Mouse (Mus musculus): Measurements from ENCODE around the gene Cltb.
A peak's percentile ranks its signal among the peaks of the same experiment; 100 is the strongest.
"Not testable (repeated sequence)": the region's sequence is repeated elsewhere in the genome, so short reads cannot be mapped to it uniquely, and the experiment has no call there.

Gene Cltb

DNA sequence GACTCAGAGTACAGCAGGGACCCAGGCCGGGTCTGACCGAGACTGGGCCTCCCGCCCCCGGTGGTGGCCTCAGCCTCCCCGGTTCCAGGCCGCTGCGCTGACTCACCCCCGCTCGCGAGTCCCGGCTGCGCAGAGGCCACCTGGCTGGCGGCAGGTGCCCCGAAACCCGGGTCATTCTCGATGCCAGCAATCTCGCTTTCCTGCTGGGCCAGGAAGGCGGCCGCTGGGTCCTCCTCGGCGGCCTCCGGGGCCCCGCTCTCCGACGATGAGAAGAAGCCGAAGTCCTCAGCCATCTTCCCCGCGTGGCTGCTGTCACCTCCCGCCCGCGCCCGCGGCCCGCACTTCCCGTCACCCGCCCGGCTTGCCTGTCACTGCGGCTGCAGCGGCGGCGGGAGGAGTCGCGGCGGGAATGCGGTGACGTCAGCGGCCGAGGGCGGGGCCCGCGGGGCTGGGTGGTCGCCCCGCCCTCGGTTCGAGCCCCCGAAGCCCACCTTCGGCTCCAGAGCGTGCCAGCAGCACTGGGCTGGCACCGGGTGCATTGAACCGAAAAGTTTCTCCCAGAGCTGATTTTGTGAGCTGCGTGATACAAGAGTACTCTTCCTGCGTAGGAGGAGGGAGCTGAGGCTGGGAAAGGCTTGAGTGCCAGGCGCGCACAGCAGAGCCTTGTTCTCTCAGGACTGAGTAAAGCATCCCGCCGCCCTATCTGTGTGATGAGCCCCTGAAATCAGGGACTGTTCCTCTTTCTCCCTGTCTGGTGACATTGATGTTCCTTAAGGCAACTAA is at the start of gene Cltb:
TSS of gene Cltb (minus strand) at position 373 of the 783 bp plus-strand sequence.
- DNase-seq (ENCODE audit: low read depth, low spot score), result no peak

GRCm38 (mm10) chr13:54660877-54661276 is 49.7 kb upstream of the Cltb start:
- DNase-seq (ENCODE audit: low read depth, low spot score), result no peak

- DNase-seq (ENCODE audit: low read depth, low spot score), result no peak
These were observed 39.3 kb upstream of the Cltb start for GRCm38 (mm10) chr13:54650461-54650860.

GRCm38 (mm10) chr13:54635011-54635410 is 23.9 kb upstream of the Cltb start:
- DNase-seq (ENCODE audit: low read depth, low spot score), result no peak

DNA sequence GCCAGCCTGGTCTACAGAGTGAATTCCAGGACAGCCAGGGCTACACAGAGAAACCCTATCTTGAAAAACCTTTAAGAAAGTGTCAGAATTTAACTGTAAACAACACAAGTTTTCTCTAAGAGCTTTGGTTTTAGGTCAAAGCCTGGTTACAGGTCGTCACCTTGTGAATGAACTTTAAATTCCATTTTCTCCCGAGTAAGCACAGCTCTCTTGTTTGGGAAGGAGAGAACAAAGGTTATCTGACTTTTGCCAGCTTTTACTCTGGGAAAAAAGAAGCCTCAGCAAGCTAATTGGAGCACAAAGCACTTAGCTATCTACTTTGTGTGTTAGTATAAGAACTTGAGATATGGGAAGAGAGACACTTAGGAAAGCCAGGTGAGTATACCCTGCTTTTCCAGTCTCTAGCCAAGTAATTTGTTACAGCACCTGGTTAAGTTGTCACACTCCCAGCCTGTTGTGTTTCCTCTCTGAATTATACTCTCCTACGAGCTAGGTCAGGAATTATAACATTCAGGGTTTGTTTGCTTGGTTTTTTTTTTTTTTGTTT is 21.7 kb upstream of the Cltb start:
- DNase-seq (ENCODE audit: low read depth, low spot score), result no peak

- no peak for DNase-seq (ENCODE audit: low read depth, low spot score)
These were observed 18.0 kb upstream of the Cltb start for GRCm38 (mm10) chr13:54629128-54629527.

DNA sequence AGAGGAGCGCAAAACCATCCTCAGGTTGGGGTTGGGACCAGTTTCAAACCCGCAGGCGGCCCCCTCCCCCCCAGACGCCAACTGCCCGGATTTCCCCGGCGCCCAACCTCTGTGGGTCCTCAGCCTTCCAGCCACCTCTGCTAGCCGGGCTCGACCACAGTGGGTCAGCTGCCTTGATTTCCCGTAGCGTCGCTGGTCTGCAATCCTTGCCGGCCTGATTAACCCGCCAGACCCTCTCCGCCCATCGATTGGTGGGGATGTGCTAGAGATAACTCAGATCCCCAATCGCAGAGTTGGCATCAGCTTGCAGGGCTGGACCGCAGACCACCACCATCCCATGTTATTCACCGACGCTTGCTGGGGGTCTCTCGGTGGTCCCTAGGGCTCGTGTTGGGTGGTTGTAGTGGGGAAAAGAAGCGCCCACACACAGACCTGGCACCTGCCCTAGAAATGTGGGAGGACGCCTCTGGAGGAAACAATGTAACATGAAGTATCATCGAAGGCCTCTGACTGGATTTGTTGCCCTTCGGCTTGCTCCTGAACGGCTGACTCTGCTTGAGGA is 10.9 kb upstream of the Cltb start:
- DNase-seq (ENCODE audit: low read depth, low spot score), result no peak

GRCm38 (mm10) chr13:54621155-54621932 is 10.2 kb upstream of the Cltb start, which contains the start of gene Faf2:
Faf2 (plus strand) TSS chr13:54621784.
- peak; percentile 89 for DNase-seq (ENCODE audit: low read depth, low spot score)

GRCm38 (mm10) chr13:54616998-54617397 is 5.9 kb upstream of the Cltb start:
- no peak for DNase-seq (ENCODE audit: low read depth, low spot score)

GRCm38 (mm10) chr13:54616307-54616706 is 5.2 kb upstream of the Cltb start:
- no peak for DNase-seq (ENCODE audit: low read depth, low spot score)

DNA sequence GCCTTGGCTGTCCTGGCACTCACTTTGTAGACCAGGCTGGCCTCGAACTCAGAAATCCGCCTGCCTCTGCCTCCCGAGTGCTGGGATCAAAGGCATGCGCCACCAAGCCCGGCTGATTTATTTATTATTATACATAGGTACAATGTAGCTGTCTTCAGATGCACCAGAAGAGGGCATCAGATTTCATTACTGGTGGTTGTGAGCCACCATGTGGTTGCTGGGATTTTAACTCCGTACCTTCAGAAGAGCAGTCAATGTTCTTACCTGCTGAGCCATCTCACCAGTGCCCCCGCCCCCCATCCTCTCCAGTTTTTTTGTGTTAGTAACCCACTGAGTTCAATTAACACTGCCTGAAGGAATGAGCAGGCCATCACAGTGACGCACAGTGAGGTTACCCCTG is 2.0 kb upstream of the Cltb start:
- DNase-seq (ENCODE audit: low read depth, low spot score), result not testable (repeated sequence)

DNA sequence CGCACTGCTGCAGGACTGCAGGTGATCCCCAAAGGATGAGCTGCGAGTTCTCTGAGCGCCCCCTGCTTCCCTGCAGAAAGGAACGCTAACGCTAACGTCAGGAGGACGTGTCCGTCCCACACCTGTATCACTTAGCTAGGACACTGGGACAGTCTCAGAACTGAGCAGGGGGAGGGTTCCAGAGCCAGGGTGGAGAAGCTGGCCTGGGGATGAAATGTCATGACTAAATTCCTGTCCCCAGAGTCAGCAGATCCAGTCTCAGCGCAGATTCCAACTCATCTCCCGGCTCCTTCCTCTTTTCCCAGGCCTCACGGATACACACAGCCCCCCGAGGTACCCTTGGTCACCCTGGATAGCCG is 552 bp downstream of the Cltb start:
- DNase-seq (ENCODE audit: low read depth, low spot score), result no peak

DNA sequence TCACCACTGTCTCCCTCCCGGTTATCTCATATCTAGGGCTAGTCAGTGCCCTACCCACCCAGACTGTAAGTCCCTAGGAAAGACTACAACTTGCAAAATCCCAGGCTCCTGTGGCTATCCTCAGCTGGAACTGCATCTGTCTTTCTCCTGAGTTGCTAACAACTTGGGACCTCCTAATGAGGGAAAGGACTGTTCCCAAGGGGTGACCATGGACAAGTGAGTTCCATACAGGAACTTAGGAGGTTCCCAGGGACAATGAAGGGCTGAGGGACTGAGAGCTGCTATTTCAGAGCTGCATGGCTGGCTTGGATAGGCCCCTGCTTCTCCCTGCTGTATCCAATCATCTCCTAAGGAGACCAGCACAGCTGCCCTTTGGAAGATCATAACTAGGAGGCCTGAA is 1.8 kb downstream of the Cltb start:
- no peak for DNase-seq (ENCODE audit: low read depth, low spot score)

DNA sequence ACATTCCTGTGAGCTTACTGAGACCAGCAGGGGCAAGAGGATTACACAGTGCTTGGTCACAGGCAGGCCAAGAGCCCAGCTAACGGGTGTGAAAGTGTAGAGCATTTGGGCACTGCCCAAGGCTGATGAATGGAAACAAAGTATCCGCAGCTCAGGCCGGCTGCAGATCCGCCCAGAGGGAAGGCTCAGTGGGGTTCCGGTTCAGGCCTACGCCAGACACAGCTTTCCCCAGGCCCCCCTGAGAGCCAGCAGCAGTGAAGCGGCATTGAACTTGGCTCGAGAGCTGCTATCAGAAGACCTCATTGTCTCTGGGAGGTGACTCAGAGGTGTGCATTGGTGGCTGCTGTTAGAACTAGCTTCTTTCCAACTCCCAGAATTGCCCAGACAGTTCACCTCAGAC is 2.5 kb downstream of the Cltb start:
- no peak for DNase-seq (ENCODE audit: low read depth, low spot score)

- DNase-seq (ENCODE audit: low read depth, low spot score), result no peak
These were observed 3.1 kb downstream of the Cltb start for GRCm38 (mm10) chr13:54608002-54608401.

DNA sequence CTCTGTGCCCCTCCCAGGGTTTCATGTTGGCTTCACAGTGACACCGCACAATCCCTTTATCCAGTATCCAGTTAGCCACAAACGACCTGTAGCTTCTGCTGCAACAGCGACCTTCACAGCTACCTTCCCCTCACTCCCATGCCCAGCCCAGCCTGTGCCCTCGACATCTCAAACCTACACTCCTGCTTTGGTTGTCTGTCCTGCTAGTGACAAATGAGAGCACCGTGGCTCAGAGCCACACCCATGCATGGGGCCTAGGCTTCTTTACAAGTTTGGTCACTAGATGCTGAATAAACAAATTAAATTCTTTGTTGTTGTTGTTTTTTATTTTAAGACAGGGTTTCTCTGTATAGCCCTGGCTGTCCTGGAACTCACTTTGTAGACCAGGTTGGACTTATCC is 3.9 kb downstream of the Cltb start:
- DNase-seq (ENCODE audit: low read depth, low spot score), result no peak

GRCm38 (mm10) chr13:54605426-54605825 is 5.7 kb downstream of the Cltb start:
- no peak for DNase-seq (ENCODE audit: low read depth, low spot score)

DNA sequence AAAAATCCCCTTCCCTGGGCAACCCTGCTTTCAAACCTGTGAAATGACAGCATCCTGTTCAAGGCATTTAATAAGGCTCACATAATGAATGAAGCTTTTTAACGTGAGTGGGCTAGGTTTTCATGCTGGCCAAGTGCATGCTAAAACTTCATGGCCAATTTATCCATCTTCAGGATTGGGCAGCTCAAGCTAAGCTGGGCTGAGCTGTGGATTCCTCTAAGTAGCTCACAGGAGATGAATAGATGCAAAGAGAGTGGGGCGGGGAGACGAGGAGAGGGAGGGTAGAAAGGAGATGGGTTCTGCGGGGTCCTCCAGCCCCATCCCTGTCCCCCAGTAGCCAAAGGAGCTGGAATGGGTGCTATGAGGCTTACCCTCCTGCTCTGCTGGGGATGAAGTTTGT is 6.9 kb downstream of the Cltb start:
- DNase-seq (ENCODE audit: low read depth, low spot score), result no peak

- no peak for DNase-seq (ENCODE audit: low read depth, low spot score)
These were observed 7.6 kb downstream of the Cltb start for GRCm38 (mm10) chr13:54603501-54603900.

DNA sequence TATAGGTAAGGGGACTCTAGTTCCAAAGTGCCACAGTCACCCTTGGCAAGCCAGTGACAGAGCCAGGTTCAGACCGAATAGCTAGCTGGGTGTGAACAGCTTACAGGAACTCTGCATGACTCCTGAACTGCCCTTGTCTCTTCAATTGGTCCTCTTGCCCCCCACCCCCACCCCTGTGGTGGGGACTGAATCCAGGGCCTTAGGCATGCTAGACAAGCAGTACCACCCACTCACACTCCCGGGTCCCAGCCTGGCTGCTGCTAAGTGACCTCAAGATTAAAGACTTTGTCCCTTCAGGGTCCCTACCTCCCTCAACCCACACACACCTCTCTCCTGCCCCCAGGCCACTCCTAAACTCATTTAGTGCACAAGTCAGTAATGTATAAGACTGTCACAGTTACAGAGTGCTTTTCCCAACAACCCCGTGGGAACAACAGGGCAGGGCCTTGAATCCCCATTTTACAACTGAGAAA is 8.5 kb downstream of the Cltb start:
- no peak for DNase-seq (ENCODE audit: low read depth, low spot score)

DNA sequence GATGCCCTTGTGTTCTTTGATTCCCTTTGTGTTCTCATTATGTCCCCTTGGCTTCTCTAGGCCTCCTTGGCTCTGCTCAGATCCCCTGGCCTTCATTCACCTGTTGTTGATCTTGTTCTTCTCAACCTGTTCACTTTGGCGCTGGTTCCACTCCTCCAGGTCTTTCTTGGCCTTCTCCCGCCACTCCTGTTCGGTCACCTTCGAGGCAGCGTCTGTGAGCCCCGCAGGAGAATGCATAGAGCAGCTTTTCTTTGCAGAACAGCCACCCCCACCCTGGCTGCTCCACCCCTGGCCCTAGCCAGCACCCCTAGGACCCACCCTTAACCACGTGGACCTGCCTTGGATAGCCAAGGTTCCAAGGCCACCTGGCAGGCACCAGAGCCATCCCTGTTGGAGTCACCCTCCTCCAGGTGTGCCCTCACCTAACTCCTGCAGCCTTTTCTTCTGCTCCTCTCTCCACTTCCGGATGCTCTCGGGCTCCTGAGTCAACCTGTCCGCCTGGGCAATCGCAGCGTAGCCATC is 12.5 kb downstream of the Cltb start:
- no peak for DNase-seq (ENCODE audit: low read depth, low spot score)

GRCm38 (mm10) chr13:54596870-54597269 is 14.3 kb downstream of the Cltb start:
- DNase-seq (ENCODE audit: low read depth, low spot score), result no peak
